Mouse (Mus musculus) bone marrow, adult 2 months (tissue): ENCODE data around the gene Gm2163. TPM values are rescaled to one million over a fixed set of nuclear protein-coding genes. Genes with fewer than 3 reads are reported as not detected.
"Not testable (repeated sequence)": the region's sequence is repeated elsewhere in the genome, so short reads cannot be mapped to it uniquely, and the experiment has no call there.

Experiments
- H3K27ac ChIP-seq: fragments of 200-500 bp; 2 replicates; pipeline ENCODE4 v1.5.1; 2012; ENCODE audit warnings: low read depth, mild to moderate bottlenecking, control low read depth, inconsistent platforms, low read length; ENCODE audit not compliant: control insufficient read depth, poor library complexity, insufficient read depth
- H3K4me1 ChIP-seq: fragments of 200-500 bp; 2 replicates; pipeline ENCODE4 v1.6.1; 2011; ENCODE audit warnings: low read length; ENCODE audit not compliant: control insufficient read depth, insufficient read depth
- H3K4me3 ChIP-seq: fragments of 200-500 bp; replicated peaks from 2 replicates; pipeline ENCODE3; 2011; ENCODE audit warnings: mild to moderate bottlenecking, low read depth, low read length, control low read depth; ENCODE audit not compliant: control insufficient read depth
- WGBS: fragments of 180-500 bp; shearing (Covaris S2); methylation state at CpG from one replicate; pipeline ENCODE4 v1.1.7; 2018; 5-methylcytosine and 5-hydroxymethylcytosine counted together
- polyA plus RNA-seq: library from polyadenylated mRNA; stranded (reverse); fragments of >200 nt; gene quantifications from 2 replicates; pipeline ENCODE4 v1.2.4, GENCODE M21; 2011; ENCODE audit warnings: low replicate concordance; ENCODE audit not compliant: missing spikeins, insufficient read depth, insufficient read length

Gene Gm2163
- not detected in 2 replicates for polyA plus RNA-seq

GRCm38 (mm10) chr4:42466452-42466851 lies at the start of gene Gm2163:
Gm2163 (plus strand) TSS chr4:42466752.
- not testable (repeated sequence) for H3K4me3 ChIP-seq, H3K27ac ChIP-seq, H3K4me1 ChIP-seq
- no CpG with 5 or more reads among the region's 5 CpGs for WGBS

GRCm38 (mm10) chr4:42439078-42439477 lies 27.5 kb upstream of the Gm2163 start, which contains the start of gene Gm21586:
Gm21586 (plus strand) TSS chr4:42439378.
- not testable (repeated sequence) for H3K27ac ChIP-seq
- WGBS: no CpG with 5 or more reads among the region's 18 CpGs

GRCm38 (mm10) chr4:42528075-42528474 lies 61.5 kb downstream of the Gm2163 start, which contains the start of gene Fam205a2:
Fam205a2 (minus strand) TSS chr4:42528175.
- WGBS: no CpG with 5 or more reads among the region's 1 CpGs
- not testable (repeated sequence) for H3K4me1 ChIP-seq, H3K27ac ChIP-seq

More at GRCm38 (mm10) chr4:42439078-42439477, 27.5 kb upstream of the Gm2163 start, which contains the start of gene Gm21586:
- H3K4me1 ChIP-seq, H3K4me3 ChIP-seq: not testable (repeated sequence)

GRCm38 (mm10) chr4:42611895-42612294 lies 145.3 kb downstream of the Gm2163 start, which contains the start of gene Gm10591:
Gm10591 (plus strand) TSS chr4:42612195.
- not testable (repeated sequence) for H3K4me1 ChIP-seq, H3K4me3 ChIP-seq, H3K27ac ChIP-seq
- no CpG with 5 or more reads among the region's 5 CpGs for WGBS

More at GRCm38 (mm10) chr4:42528075-42528474, 61.5 kb downstream of the Gm2163 start, which contains the start of gene Fam205a2:
- H3K4me3 ChIP-seq: not testable (repeated sequence)

GRCm38 (mm10) chr4:42629419-42629818 lies 162.9 kb downstream of the Gm2163 start, which contains the start of gene Gm2564:
Gm2564 (plus strand) TSS chr4:42629719.
- not testable (repeated sequence) for H3K4me1 ChIP-seq, H3K27ac ChIP-seq, H3K4me3 ChIP-seq
- no CpG with 5 or more reads among the region's 8 CpGs for WGBS

Other genes starting within 250 kb of the Gm2163 start
- gene Gm10600, start 226.1 kb upstream of the Gm2163 start, polyA plus RNA-seq: not detected in 2 replicates
- gene Ccl21b, start 211.0 kb upstream of the Gm2163 start, polyA plus RNA-seq: not detected in 2 replicates
- gene Gm21953, start 172.5 kb upstream of the Gm2163 start, polyA plus RNA-seq: not detected in 2 replicates
- gene Fam205a3, start 148.4 kb upstream of the Gm2163 start, polyA plus RNA-seq: not detected in 2 replicates
- not detected in 2 replicates for gene Gm21586, start 27.4 kb upstream of the Gm2163 start, polyA plus RNA-seq
- not detected in 2 replicates for gene Fam205a2, start 61.4 kb downstream of the Gm2163 start, polyA plus RNA-seq
- not detected in 2 replicates for gene Gm10591, start 145.4 kb downstream of the Gm2163 start, polyA plus RNA-seq
- gene Gm2564, start 163.0 kb downstream of the Gm2163 start, polyA plus RNA-seq: not detected in 2 replicates
- not detected in 2 replicates for gene Ccl27b, start 188.5 kb downstream of the Gm2163 start, polyA plus RNA-seq
- not detected in 2 replicates for gene Il11ra2, start 195.1 kb downstream of the Gm2163 start, polyA plus RNA-seq